Mouse (Mus musculus): Measurements from ENCODE around the gene Tab1. TPM values are rescaled to one million over a fixed set of nuclear protein-coding genes. Genes with fewer than 3 reads are reported as not detected.

Gene Tab1
- polyA plus RNA-seq, 1 experiment from 2014 or later = 32.2 TPM

DNA sequence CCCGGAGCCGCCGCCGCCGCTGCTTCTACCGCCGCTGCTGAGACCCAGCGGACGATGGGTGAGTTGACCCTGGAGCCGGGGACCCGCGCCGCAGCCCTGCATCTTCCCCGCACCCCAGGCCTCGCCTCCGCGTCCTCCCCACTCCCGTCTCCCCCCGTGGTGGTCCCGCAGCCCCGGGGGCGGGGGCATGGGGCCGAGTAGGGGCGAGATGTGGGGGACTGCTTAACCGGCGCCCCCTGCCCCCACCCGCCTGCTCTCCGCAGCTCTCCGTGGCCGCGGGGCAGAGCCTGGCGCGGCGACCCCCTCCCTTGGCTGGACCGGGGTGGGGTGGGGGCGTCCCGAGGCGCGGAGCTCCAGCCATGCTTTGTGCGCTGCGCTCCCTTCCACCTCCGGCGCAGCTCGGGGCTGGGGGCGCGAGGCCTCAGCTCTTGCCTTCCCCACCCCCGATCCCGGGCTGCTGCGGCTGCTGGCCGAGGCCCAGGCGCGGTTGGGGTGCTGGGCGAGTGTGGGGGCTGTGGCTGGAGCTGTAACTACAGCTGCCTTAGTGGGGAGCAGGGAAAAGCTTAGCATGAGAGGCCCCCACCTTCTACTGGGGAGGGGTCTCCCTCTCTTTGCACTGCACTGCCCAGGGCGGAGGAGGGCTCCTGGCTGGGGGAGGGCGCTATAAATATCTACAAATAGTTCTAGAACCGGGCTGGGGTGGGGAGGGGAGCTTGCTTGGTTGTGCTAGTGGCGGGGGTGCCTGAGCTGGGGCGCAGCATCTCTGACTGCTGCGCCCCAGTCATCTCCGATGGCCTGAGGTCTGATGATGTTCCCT lies 41.1 kb downstream of the Tab1 start:
- H3K9me3 ChIP-seq (ENCODE audit: control insufficient read depth, low read depth, low read length) = no peaks in the 10 kb centered on the region
- H3K27me3 ChIP-seq (ENCODE audit: control insufficient read depth, insufficient read depth, low read length) = no peaks in the 10 kb centered on the region
- H3K27ac ChIP-seq (ENCODE audit: low read length) = peak overlapping the region; percentile 86
- under 1% methylated on average over 38 of the region's 60 CpGs for WGBS
- no peaks in the 10 kb centered on the region for H3K36me3 ChIP-seq (ENCODE audit: control insufficient read depth, insufficient read depth, low read length)
- H3K9ac ChIP-seq (replicated peaks; ENCODE audit: low read depth, low read length) = peak overlapping the region; percentile 97
- H3K4me3 ChIP-seq (ENCODE audit: low read depth, low read length) = peak overlapping the region; percentile 91
- ATAC-seq (ENCODE audit: insufficient number of reproducible peaks, insufficient read depth, low FRiP score, low read depth) = peak; percentile 15; the same call in 1 of the 2 replicates
- peak overlapping the region; percentile 88 for H3K4me2 ChIP-seq (replicated peaks; ENCODE audit: low read depth, low read length)
- peaks cover 34% of the 10 kb centered on the region for H3K4me1 ChIP-seq (ENCODE audit: control insufficient read depth, insufficient read depth, low read length)

DNA sequence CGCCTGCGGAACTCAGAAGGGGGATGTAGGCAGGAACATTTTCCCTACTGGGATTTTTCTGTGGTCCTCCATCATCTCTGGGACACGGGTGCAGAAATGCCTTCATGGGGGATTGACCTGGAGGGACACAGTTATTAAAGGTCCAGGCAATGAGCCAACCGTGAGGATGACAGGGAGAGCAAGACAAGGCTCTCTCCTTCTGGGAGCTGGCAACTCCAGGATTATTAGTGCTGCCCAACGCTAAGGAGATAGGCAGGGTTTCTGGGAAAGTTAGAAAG lies 41.6 kb downstream of the Tab1 start:
- peaks cover 36% of the 10 kb centered on the region for H3K4me1 ChIP-seq (ENCODE audit: control insufficient read depth, insufficient read depth, low read length)
- no peak for ATAC-seq (ENCODE audit: insufficient number of reproducible peaks, insufficient read depth, low FRiP score, low read depth)
- 3% methylated on average over 5 of the region's 5 CpGs for WGBS
- H3K4me3 ChIP-seq (ENCODE audit: low read depth, low read length) = peak overlapping the region; percentile 91
- H3K36me3 ChIP-seq (ENCODE audit: control insufficient read depth, insufficient read depth, low read length) = no peaks in the 10 kb centered on the region
- peak overlapping the region; percentile 88 for H3K4me2 ChIP-seq (replicated peaks; ENCODE audit: low read depth, low read length)
- H3K9ac ChIP-seq (replicated peaks; ENCODE audit: low read depth, low read length) = peak overlapping the region; percentile 97
- H3K9me3 ChIP-seq (ENCODE audit: control insufficient read depth, low read depth, low read length) = no peaks in the 10 kb centered on the region
- H3K27ac ChIP-seq (ENCODE audit: low read length) = peak overlapping the region; percentile 86; the same call in 1 of the 2 replicates
- H3K27me3 ChIP-seq (ENCODE audit: control insufficient read depth, insufficient read depth, low read length) = no peaks in the 10 kb centered on the region

DNA sequence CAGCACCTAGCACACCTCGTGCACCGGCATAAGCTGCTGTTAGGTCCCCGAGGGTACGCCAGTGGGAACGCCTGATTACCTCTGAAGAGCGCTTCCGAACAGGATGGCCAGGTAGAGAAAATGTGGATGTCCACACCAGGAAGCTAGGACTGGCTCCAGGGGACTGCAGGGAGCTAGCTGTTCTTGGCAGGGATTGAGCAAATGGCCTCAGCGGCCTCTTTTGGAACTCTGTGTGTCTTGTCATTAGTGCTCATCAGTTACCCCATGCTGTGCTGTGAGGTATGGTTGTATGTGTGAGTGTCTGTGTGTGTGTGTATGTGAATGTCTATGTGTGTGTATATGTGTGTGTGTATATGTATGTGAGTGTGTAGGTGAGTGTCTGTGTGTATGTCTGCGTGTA lies 42.4 kb downstream of the Tab1 start:
- H3K27me3 ChIP-seq (ENCODE audit: control insufficient read depth, insufficient read depth, low read length) = no peaks in the 10 kb centered on the region
- H3K4me1 ChIP-seq (ENCODE audit: control insufficient read depth, insufficient read depth, low read length) = peaks cover 34% of the 10 kb centered on the region
- no peak overlapping the region for H3K9ac ChIP-seq (replicated peaks; ENCODE audit: low read depth, low read length)
- H3K27ac ChIP-seq (ENCODE audit: low read length) = no peak overlapping the region
- no peaks in the 10 kb centered on the region for H3K9me3 ChIP-seq (ENCODE audit: control insufficient read depth, low read depth, low read length)
- WGBS = 68% methylated on average over 9 of the region's 9 CpGs
- no peak for ATAC-seq (ENCODE audit: insufficient number of reproducible peaks, insufficient read depth, low FRiP score, low read depth)
- H3K36me3 ChIP-seq (ENCODE audit: control insufficient read depth, insufficient read depth, low read length) = no peaks in the 10 kb centered on the region
- H3K4me3 ChIP-seq (ENCODE audit: low read depth, low read length) = peak overlapping the region; percentile 91; the same call in 1 of the 2 replicates
- peak overlapping the region; percentile 88 for H3K4me2 ChIP-seq (replicated peaks; ENCODE audit: low read depth, low read length)

DNA sequence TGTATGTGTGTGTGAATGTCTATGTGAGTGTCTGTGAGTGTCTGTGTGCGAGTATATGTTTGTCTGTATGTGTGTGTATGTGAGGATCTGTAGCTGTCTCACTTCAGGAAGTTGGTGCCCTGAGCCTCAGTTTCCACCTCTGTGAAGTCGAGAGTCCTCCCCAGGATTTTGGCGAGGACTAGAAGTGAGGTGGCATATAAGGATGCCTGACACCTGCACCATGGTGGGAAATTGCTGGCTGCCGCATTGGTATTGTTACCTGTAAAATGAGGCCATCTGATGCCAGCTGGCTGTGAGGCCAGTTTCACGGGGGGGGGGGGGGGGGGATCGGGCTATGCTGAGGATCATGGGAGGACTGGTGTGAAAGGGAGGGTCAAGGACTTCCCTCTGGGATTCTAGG lies 42.8 kb downstream of the Tab1 start:
- H3K4me2 ChIP-seq (replicated peaks; ENCODE audit: low read depth, low read length) = peak overlapping the region; percentile 88; the same call in 1 of the 2 replicates
- no peak overlapping the region for H3K9ac ChIP-seq (replicated peaks; ENCODE audit: low read depth, low read length)
- H3K4me1 ChIP-seq (ENCODE audit: control insufficient read depth, insufficient read depth, low read length) = peaks cover 31% of the 10 kb centered on the region

DNA sequence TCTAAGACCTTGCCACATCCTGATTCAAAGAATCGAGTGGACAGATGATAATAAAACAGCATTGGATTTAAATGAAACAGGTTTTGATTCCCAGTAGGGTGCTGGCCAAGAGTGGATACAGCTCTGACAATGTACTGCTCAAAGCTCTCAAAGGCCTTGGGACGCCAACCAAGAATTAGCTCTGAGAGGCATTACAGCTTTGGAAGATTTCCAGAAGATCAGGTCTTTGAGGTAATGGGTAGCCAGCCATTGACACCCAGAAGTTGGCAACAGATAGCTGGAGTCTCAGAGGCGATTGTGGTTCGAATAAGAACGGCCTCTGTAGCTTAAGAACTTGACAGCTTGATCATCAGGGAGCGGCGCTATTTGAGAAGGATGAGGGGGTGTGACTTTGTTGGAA lies 48.6 kb downstream of the Tab1 start:
- H3K4me3 ChIP-seq (ENCODE audit: low read depth, low read length) = no peak overlapping the region
- H3K27me3 ChIP-seq (ENCODE audit: control insufficient read depth, insufficient read depth, low read length) = no peaks in the 10 kb centered on the region
- no peak overlapping the region for H3K9ac ChIP-seq (replicated peaks; ENCODE audit: low read depth, low read length)
- peaks cover 6% of the 10 kb centered on the region; the same call in 1 of the 2 replicates for H3K4me1 ChIP-seq (ENCODE audit: control insufficient read depth, insufficient read depth, low read length)
- WGBS = 90% methylated on average over 7 of the region's 7 CpGs
- H3K27ac ChIP-seq (ENCODE audit: low read length) = no peak overlapping the region
- ATAC-seq (ENCODE audit: insufficient number of reproducible peaks, insufficient read depth, low FRiP score, low read depth) = no peak
- H3K9me3 ChIP-seq (ENCODE audit: control insufficient read depth, low read depth, low read length) = no peaks in the 10 kb centered on the region
- H3K4me2 ChIP-seq (replicated peaks; ENCODE audit: low read depth, low read length) = no peak overlapping the region
- no peaks in the 10 kb centered on the region; the same call in 1 of the 2 replicates for H3K36me3 ChIP-seq (ENCODE audit: control insufficient read depth, insufficient read depth, low read length)

More for the DNA sequence above, 42.8 kb downstream of the Tab1 start:
- no peak for ATAC-seq (ENCODE audit: insufficient number of reproducible peaks, insufficient read depth, low FRiP score, low read depth)
- no peaks in the 10 kb centered on the region for H3K9me3 ChIP-seq (ENCODE audit: control insufficient read depth, low read depth, low read length)
- no peak overlapping the region for H3K27ac ChIP-seq (ENCODE audit: low read length)
- H3K27me3 ChIP-seq (ENCODE audit: control insufficient read depth, insufficient read depth, low read length) = no peaks in the 10 kb centered on the region
- H3K4me3 ChIP-seq (ENCODE audit: low read depth, low read length) = no peak overlapping the region
- 76% methylated on average over 5 of the region's 6 CpGs for WGBS
- no peaks in the 10 kb centered on the region for H3K36me3 ChIP-seq (ENCODE audit: control insufficient read depth, insufficient read depth, low read length)

DNA sequence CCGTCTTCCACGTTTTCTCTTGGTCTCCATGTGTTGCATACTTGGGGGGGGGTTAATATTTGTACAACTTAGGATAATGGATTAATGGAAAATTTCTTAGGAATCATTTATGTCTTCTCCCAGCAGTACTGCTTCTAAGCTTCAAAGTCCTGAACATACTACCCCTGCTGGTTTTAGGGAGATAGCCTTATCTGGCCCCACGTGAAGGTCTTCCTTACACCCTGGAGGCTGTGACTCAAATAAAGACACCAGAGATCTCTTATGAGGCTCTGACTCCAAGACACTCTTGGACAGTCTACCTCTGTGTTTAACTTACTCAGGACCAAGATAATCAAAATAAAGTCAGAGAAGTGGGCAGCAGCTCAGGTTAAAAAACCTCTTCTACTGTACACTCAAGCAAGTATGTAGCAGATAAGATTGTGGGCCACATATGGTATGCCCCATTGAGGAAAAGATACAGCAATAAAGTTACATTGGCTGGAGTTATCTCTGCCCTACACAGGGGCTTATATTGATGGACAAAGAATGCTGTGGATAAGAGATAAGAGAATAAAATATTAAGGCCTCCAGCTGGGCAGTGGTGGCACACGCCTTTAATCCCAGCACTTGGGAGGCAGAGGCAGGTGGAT lies 49.3 kb downstream of the Tab1 start:
- no peak overlapping the region for H3K9ac ChIP-seq (replicated peaks; ENCODE audit: low read depth, low read length)
- no peak overlapping the region for H3K4me2 ChIP-seq (replicated peaks; ENCODE audit: low read depth, low read length)
- H3K4me3 ChIP-seq (ENCODE audit: low read depth, low read length) = no peak overlapping the region
- H3K27ac ChIP-seq (ENCODE audit: low read length) = no peak overlapping the region
- ATAC-seq (ENCODE audit: insufficient number of reproducible peaks, insufficient read depth, low FRiP score, low read depth) = no peak
- H3K4me1 ChIP-seq (ENCODE audit: control insufficient read depth, insufficient read depth, low read length) = peaks cover 6% of the 10 kb centered on the region; the same call in 1 of the 2 replicates
- no peaks in the 10 kb centered on the region; the same call in 1 of the 2 replicates for H3K36me3 ChIP-seq (ENCODE audit: control insufficient read depth, insufficient read depth, low read length)
- 88% methylated on average over 4 of the region's 4 CpGs for WGBS
- no peaks in the 10 kb centered on the region for H3K9me3 ChIP-seq (ENCODE audit: control insufficient read depth, low read depth, low read length)
- no peaks in the 10 kb centered on the region for H3K27me3 ChIP-seq (ENCODE audit: control insufficient read depth, insufficient read depth, low read length)

DNA sequence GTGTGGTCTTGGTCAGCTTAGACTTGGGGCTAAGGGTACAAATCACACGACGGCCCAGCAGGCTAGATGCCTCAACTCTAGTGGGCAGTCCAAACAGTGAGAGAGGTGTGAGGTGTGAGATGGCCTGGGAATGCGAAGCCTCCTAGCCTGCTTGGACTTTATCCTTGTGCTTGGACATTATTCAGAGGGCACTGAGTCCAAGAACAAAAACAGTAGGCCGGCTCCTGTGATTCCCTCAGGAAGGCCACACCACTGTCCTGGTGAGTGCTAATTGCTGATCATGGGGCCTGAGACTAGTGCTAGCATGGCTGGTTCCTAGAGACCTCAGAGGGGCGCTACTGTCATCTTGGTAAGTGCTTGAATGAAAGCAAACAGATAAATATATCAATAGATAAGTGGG lies 56.0 kb downstream of the Tab1 start:
- H3K27ac ChIP-seq (ENCODE audit: low read length) = no peak overlapping the region
- 76% methylated on average over 5 of the region's 5 CpGs for WGBS
- no peaks in the 10 kb centered on the region for H3K27me3 ChIP-seq (ENCODE audit: control insufficient read depth, insufficient read depth, low read length)
- no peak overlapping the region for H3K4me2 ChIP-seq (replicated peaks; ENCODE audit: low read depth, low read length)
- H3K9me3 ChIP-seq (ENCODE audit: control insufficient read depth, low read depth, low read length) = no peaks in the 10 kb centered on the region
- H3K36me3 ChIP-seq (ENCODE audit: control insufficient read depth, insufficient read depth, low read length) = no peaks in the 10 kb centered on the region
- no peak overlapping the region for H3K4me3 ChIP-seq (ENCODE audit: low read depth, low read length)
- no peak overlapping the region for H3K9ac ChIP-seq (replicated peaks; ENCODE audit: low read depth, low read length)
- H3K4me1 ChIP-seq (ENCODE audit: control insufficient read depth, insufficient read depth, low read length) = peaks cover 31% of the 10 kb centered on the region
- ATAC-seq (ENCODE audit: insufficient number of reproducible peaks, insufficient read depth, low FRiP score, low read depth) = no peak

DNA sequence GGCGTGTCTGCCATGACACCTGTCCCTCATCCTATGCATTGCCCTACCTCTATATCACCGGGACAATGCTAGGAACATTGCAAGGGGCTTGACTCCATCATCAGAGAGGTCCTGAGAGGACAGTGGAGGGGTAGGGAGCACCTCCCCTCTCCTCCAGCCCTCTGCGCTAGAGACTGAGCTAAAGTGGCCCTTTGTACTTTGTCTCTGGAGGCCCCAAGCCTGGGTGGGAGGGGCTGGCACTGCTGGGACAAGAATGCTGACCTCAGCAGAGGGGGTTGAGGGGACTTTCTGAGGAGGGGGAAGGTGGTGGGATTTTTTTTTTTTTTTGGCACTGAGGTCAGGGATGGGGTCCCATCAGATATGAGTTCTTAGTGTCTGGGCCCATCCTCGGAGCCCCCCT lies 57.1 kb downstream of the Tab1 start:
- Histone ChIP-seq H3K4me2 (replicated peaks; ENCODE audit: low read depth, low read length) (no peak overlapping the region), H3K9me3 (ENCODE audit: control insufficient read depth, low read depth, low read length) (no peaks in the 10 kb centered on the region), H3K36me3 (ENCODE audit: control insufficient read depth, insufficient read depth, low read length) (no peaks in the 10 kb centered on the region), H3K9ac (replicated peaks; ENCODE audit: low read depth, low read length) (no peak overlapping the region), H3K27ac (ENCODE audit: low read length) (no peak overlapping the region), H3K27me3 (ENCODE audit: control insufficient read depth, insufficient read depth, low read length) (no peaks in the 10 kb centered on the region), H3K4me3 (ENCODE audit: low read depth, low read length) (no peak overlapping the region), H3K4me1 (ENCODE audit: control insufficient read depth, insufficient read depth, low read length) (peaks cover 31% of the 10 kb centered on the region)
- 62% methylated on average over 4 of the region's 4 CpGs for WGBS
- no peak for ATAC-seq (ENCODE audit: insufficient number of reproducible peaks, insufficient read depth, low FRiP score, low read depth)

Measured in stomach, embryonic 14.5 days (tissue).